In the genomic region with DNA sequence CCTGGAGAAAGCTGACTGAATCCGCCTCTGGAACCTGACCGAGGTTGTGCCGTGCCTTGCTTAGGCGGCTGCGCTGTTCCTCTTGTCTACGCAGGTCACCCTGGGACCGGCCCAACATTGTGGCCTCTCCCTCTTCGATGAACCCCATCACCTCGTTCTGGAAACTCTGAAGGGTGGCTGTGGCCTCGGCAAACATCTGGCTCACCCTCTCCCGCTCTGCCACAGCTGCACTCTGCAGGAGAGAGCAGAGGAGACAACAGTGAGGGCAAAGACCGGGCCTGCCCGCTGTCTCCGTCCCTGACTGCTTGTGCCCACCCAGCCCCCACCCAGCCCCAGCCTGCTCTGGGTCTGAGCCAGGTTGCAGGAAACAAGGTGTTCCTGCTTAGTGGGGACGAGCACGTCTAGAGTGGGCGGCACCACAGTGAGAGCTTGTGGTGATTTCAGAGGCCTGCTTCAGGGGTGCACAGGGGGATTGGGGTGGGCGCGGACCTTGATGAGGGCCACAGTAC, we compare ENCODE assay signal across 7 mouse cellular contexts. TPM values are rescaled to one million over a fixed set of nuclear protein-coding genes. Genes with fewer than 3 reads are reported as not detected.
DNase-seq lines count a peak whose midpoint lies in the region; ATAC-seq and TF ChIP-seq lines count a peak whose summit lies in the region.

No protein-coding gene starts in this region.

- no peak overlapping the region for H3K9ac ChIP-seq in hindbrain, embryonic 15.5 days
- H3K9ac ChIP-seq in liver, embryonic 12.5 days = no peak overlapping the region

- no peaks in the 10 kb centered on the region for H3K9me3 ChIP-seq in hindbrain, embryonic 15.5 days
- H3K9me3 ChIP-seq in liver, embryonic 12.5 days (replicated peaks) = no peaks in the 10 kb centered on the region

- ATAC-seq in hindbrain, embryonic 15.5 days (ENCODE audit: low FRiP score, low read depth) = no peak
- no peak for ATAC-seq in liver, embryonic 12.5 days

- H3K27ac ChIP-seq in thymus, adult 2 months (ENCODE audit: control insufficient read depth, insufficient read depth, low read length) = peak overlapping the region; percentile 19; the same call in 1 of the 2 replicates
- H3K27ac ChIP-seq in hindbrain, embryonic 15.5 days (replicated peaks) = no peak overlapping the region
- no peak overlapping the region for H3K27ac ChIP-seq in liver, embryonic 12.5 days

- DNase-seq in thymus, adult 2 months = no peak
- no peak for DNase-seq in thymus, postnatal 4 days
- no peak for DNase-seq in adrenal gland, postnatal 10 days
- DNase-seq in thymus, postnatal 36 days = no peak
- DNase-seq in urinary bladder, postnatal 10 days (ENCODE audit: low spot score) = no peak

- H3K27me3 ChIP-seq in thymus, adult 2 months (ENCODE audit: control insufficient read depth, insufficient read depth, low read length) = peaks cover 11% of the 10 kb centered on the region; the same call in 1 of the 2 replicates
- peaks cover 63% of the 10 kb centered on the region for H3K27me3 ChIP-seq in hindbrain, embryonic 15.5 days
- H3K27me3 ChIP-seq in liver, embryonic 12.5 days (replicated peaks) = peaks cover 68% of the 10 kb centered on the region

- TF ChIP-seq CTCF in thymus, adult 2 months (IDR thresholded peaks at IDR 0.05; ENCODE audit: borderline replicate concordance, control insufficient read depth, extremely low read depth, insufficient read depth, low read length, poor library complexity) = no peak

- TF ChIP-seq POLR2A in thymus, adult 2 months (IDR thresholded peaks at IDR 0.05; ENCODE audit: control insufficient read depth, extremely low read depth, insufficient read depth, low read length, poor library complexity) = no peak

- H3K4me1 ChIP-seq in thymus, adult 2 months (replicated peaks; ENCODE audit: control insufficient read depth, insufficient read depth, low read length) = peaks cover 8% of the 10 kb centered on the region; the same call in 1 of the 2 replicates
- H3K4me1 ChIP-seq in hindbrain, embryonic 15.5 days (replicated peaks) = peaks cover 48% of the 10 kb centered on the region
- peaks cover 76% of the 10 kb centered on the region for H3K4me1 ChIP-seq in liver, embryonic 12.5 days

- no peaks in the 10 kb centered on the region for H3K36me3 ChIP-seq in thymus, adult 2 months (ENCODE audit: control insufficient read depth, insufficient read depth, low read length)
- no peaks in the 10 kb centered on the region for H3K36me3 ChIP-seq in hindbrain, embryonic 15.5 days
- H3K36me3 ChIP-seq in liver, embryonic 12.5 days = no peaks in the 10 kb centered on the region

- 84% methylated on average over 19 of the region's 19 CpGs for WGBS in thymus, adult 2 months
- WGBS in hindbrain, embryonic 15.5 days = 16% methylated on average over 19 of the region's 19 CpGs
- WGBS in liver, embryonic 12.5 days (ENCODE audit: insufficient replicate concordance) = 50% methylated on average over 19 of the region's 19 CpGs

- 0 out of 2 replicates have a peak overlapping the region, but pooled peaks have one; percentile 7 for H3K4me3 ChIP-seq in thymus, adult 2 months (ENCODE audit: control insufficient read depth, insufficient read depth, low read length)
- H3K4me3 ChIP-seq in hindbrain, embryonic 15.5 days = 0 out of 2 replicates have a peak overlapping the region, but pooled peaks have one; percentile 40
- no peak overlapping the region for H3K4me3 ChIP-seq in liver, embryonic 12.5 days

- H3K4me2 ChIP-seq in hindbrain, embryonic 15.5 days = peak overlapping the region; percentile 59
- H3K4me2 ChIP-seq in liver, embryonic 12.5 days = peak overlapping the region; percentile 68

RNA-seq across cellular contexts. Expression of a gene that starts 19.2 kb away (rescaled TPM):
- 27.6 and 30.0 TPM in 2 replicates for polyA plus RNA-seq in thymus, adult 2 months (2012; rRNA removed)
- 10.9 and 11.6 TPM in 2 replicates for polyA plus RNA-seq in hindbrain, embryonic 15.5 days (2015; fragmentation: Nextera tagmentation; extraction: Ambion mirVana)
- 6.2 TPM in 2 replicates for polyA plus RNA-seq in liver, embryonic 12.5 days (2016; fragmentation: Nextera tagmentation; extraction: Ambion mirVana)
- total RNA-seq in adrenal gland, postnatal 10 days (2021) = 10 to 100 TPM; 23.2 to 24.5 TPM

RNA-seq across cellular contexts. Expression of a gene that starts 21.0 kb away (rescaled TPM):
- 288 and 314 TPM in 2 replicates for polyA plus RNA-seq in thymus, adult 2 months (2012; rRNA removed)
- 149 and 196 TPM in 2 replicates for polyA plus RNA-seq in hindbrain, embryonic 15.5 days (2015; fragmentation: Nextera tagmentation; extraction: Ambion mirVana)
- 76.4 and 77.8 TPM in 2 replicates for polyA plus RNA-seq in liver, embryonic 12.5 days (2016; fragmentation: Nextera tagmentation; extraction: Ambion mirVana)
- total RNA-seq in adrenal gland, postnatal 10 days (2021) = 100 to 1,000 TPM; 103 to 110 TPM

RNA-seq across cellular contexts. Expression of a gene that starts 23.1 kb away (rescaled TPM):
- 24.5 and 26.7 TPM in 2 replicates for polyA plus RNA-seq in thymus, adult 2 months (2012; rRNA removed)
- 3.0 and 4.0 TPM in 2 replicates for polyA plus RNA-seq in hindbrain, embryonic 15.5 days (2015; fragmentation: Nextera tagmentation; extraction: Ambion mirVana)
- polyA plus RNA-seq in liver, embryonic 12.5 days (2016; fragmentation: Nextera tagmentation; extraction: Ambion mirVana) = 1.7 and 2.0 TPM in 2 replicates
- total RNA-seq in adrenal gland, postnatal 10 days (2021) = 1 to 10 TPM; 6.3 to 8.1 TPM

RNA-seq across cellular contexts. Expression of a gene that starts 30.1 kb away (rescaled TPM):
- polyA plus RNA-seq in thymus, adult 2 months (2012; rRNA removed) = 95.3 and 98.6 TPM in 2 replicates
- polyA plus RNA-seq in hindbrain, embryonic 15.5 days (2015; fragmentation: Nextera tagmentation; extraction: Ambion mirVana) = 1.0 and 1.6 TPM in 2 replicates
- polyA plus RNA-seq in liver, embryonic 12.5 days (2016; fragmentation: Nextera tagmentation; extraction: Ambion mirVana) = 48.9 and 50.1 TPM in 2 replicates
- 1 to 10 TPM; 2.3 to 2.7 TPM for total RNA-seq in adrenal gland, postnatal 10 days (2021)

RNA-seq across cellular contexts. Expression of a gene that starts 30.8 kb away (rescaled TPM):
- polyA plus RNA-seq in thymus, adult 2 months (2012; rRNA removed) = 49.0 and 54.7 TPM in 2 replicates
- 86.2 and 89.0 TPM in 2 replicates for polyA plus RNA-seq in hindbrain, embryonic 15.5 days (2015; fragmentation: Nextera tagmentation; extraction: Ambion mirVana)
- 76.7 and 81.5 TPM in 2 replicates for polyA plus RNA-seq in liver, embryonic 12.5 days (2016; fragmentation: Nextera tagmentation; extraction: Ambion mirVana)
- total RNA-seq in adrenal gland, postnatal 10 days (2021) = 10 to 100 TPM; 86.8 to 94.1 TPM
